Mouse (Mus musculus): ENCODE results near the gene Csnk1g2. TPM values are rescaled to one million over a fixed set of nuclear protein-coding genes. Genes with fewer than 3 reads are reported as not detected.

Csnk1g2 gene
- polyA plus RNA-seq, 1 experiment from 2014 or later: 96.1 TPM

DNA sequence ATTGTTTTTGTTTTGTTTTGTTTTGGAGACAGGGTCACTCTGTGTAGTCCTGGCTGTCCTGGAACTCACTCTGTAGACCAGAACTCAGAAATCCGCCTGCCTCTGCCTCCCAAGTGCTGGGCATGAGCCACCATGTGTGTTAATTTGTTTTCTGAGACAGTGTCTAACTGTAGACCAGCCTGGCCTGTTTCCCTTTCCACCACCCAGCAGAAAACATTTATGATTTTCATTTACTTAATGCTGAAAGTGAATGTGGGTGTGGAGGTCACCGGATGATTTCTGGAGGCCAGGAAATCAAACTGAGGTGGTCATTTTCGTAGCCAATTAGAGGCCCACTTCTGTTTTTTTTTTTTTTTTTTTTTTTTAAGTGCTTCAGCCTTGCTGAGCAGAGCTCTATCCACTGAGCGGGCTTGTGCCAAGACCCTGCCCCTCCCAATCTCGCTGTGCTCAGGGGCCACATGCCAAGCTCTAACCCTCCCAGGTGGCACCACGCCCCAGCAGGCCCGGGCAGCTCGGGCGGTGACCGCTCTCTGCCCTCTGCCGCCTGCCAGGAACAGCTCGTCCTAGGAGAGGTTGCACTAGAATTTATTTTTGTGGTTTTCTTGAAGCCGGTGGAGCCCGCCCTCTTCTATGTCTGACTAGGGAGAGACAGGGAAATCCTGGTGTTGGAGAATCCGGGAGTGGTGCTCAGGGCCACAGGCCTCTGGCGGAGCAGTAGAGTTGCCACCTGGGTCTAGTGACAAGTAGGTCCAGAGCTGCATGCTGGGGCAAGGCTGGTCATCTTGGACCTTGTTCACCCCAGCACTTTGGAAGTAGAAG lies 41.8 kb downstream of the Csnk1g2 start:
- Histone ChIP-seq H3K9me3 (ENCODE audit: control insufficient read depth, low read length) (no peaks in the 10 kb centered on the region), H3K4me1 (replicated peaks; ENCODE audit: control insufficient read depth, insufficient read depth, low read length) (peaks cover 34% of the 10 kb centered on the region), H3K27me3 (replicated peaks; ENCODE audit: control insufficient read depth, insufficient read depth, low read length) (no peaks in the 10 kb centered on the region), H3K27ac (ENCODE audit: low read depth, low read length) (peak overlapping the region; percentile 72), H3K9ac (ENCODE audit: low read depth, low read length) (peak overlapping the region; percentile 48), H3K36me3 (ENCODE audit: control insufficient read depth, insufficient read depth, low read length) (peaks cover 35% of the 10 kb centered on the region), H3K4me2 (peak overlapping the region; percentile 50), H3K4me3 (ENCODE audit: low read depth, low read length) (peak overlapping the region; percentile 12; the same call in 1 of the 2 replicates)
- no peak for DNase-seq (ENCODE audit: low spot score)
- ATAC-seq (replicated peaks; ENCODE audit: low FRiP score): peak; percentile 40
- WGBS: 26% methylated on average over 16 of the region's 16 CpGs

DNA sequence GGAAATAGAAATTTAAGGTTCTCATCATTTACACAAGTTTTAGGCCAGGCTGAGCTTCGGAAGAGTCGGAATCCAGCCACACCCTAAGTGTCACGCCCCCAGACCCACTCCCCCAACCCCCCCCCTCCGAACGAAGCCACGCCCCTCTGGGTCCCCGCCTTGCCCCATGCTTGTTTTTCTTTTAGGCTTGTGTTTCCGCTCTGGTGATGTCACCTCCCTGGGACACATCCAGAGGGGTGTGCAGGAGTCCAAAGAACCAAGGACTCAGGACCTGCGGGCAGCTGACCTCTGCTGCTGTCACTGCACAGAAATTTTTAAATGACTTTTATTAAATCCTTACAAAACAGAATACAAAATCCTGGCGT lies 42.4 kb downstream of the Csnk1g2 start:
- peak overlapping the region; percentile 50 for H3K4me2 ChIP-seq
- H3K27me3 ChIP-seq (replicated peaks; ENCODE audit: control insufficient read depth, insufficient read depth, low read length): no peaks in the 10 kb centered on the region
- peak overlapping the region; percentile 72; the same call in 1 of the 2 replicates for H3K27ac ChIP-seq (ENCODE audit: low read depth, low read length)
- no peak for DNase-seq (ENCODE audit: low spot score)
- peak overlapping the region; percentile 48 for H3K9ac ChIP-seq (ENCODE audit: low read depth, low read length)
- 11% methylated on average over 10 of the region's 10 CpGs for WGBS
- peak overlapping the region; percentile 12; the same call in 1 of the 2 replicates for H3K4me3 ChIP-seq (ENCODE audit: low read depth, low read length)
- no peaks in the 10 kb centered on the region for H3K9me3 ChIP-seq (ENCODE audit: control insufficient read depth, low read length)
- peaks cover 41% of the 10 kb centered on the region for H3K36me3 ChIP-seq (ENCODE audit: control insufficient read depth, insufficient read depth, low read length)
- ATAC-seq (replicated peaks; ENCODE audit: low FRiP score): peak; percentile 21; the same call in 1 of the 2 replicates
- peaks cover 34% of the 10 kb centered on the region for H3K4me1 ChIP-seq (replicated peaks; ENCODE audit: control insufficient read depth, insufficient read depth, low read length)

DNA sequence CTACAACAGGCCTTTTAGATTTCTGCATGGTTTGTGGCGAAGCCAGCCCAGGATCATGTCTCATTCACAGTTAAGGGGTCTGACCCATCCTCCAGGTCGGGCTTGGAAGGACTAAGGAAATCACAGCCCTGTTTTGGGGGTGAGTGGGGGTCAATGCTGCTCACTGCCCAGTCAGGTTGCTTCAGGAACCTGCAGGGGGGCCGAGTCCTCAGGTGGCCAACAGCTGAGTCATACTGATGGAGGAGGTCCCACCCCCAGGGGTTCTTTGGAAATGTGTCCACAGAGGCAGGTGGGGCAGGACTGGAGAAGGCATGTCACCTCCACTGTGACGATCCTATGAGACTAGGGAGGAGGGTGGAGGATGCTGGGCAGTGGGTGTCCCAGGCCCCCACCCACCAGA lies 42.8 kb downstream of the Csnk1g2 start:
- ATAC-seq (replicated peaks; ENCODE audit: low FRiP score) (no peak), DNase-seq (ENCODE audit: low spot score) (no peak)
- Histone ChIP-seq H3K4me1 (replicated peaks; ENCODE audit: control insufficient read depth, insufficient read depth, low read length) (peaks cover 34% of the 10 kb centered on the region), H3K4me3 (ENCODE audit: low read depth, low read length) (no peak overlapping the region), H3K27ac (ENCODE audit: low read depth, low read length) (no peak overlapping the region), H3K9ac (ENCODE audit: low read depth, low read length) (0 out of 2 replicates have a peak overlapping the region, but pooled peaks have one; percentile 3), H3K27me3 (replicated peaks; ENCODE audit: control insufficient read depth, insufficient read depth, low read length) (no peaks in the 10 kb centered on the region), H3K36me3 (ENCODE audit: control insufficient read depth, insufficient read depth, low read length) (peaks cover 42% of the 10 kb centered on the region), H3K4me2 (peak overlapping the region; percentile 50), H3K9me3 (ENCODE audit: control insufficient read depth, low read length) (no peaks in the 10 kb centered on the region)
- WGBS: 64% methylated on average over 4 of the region's 4 CpGs

DNA sequence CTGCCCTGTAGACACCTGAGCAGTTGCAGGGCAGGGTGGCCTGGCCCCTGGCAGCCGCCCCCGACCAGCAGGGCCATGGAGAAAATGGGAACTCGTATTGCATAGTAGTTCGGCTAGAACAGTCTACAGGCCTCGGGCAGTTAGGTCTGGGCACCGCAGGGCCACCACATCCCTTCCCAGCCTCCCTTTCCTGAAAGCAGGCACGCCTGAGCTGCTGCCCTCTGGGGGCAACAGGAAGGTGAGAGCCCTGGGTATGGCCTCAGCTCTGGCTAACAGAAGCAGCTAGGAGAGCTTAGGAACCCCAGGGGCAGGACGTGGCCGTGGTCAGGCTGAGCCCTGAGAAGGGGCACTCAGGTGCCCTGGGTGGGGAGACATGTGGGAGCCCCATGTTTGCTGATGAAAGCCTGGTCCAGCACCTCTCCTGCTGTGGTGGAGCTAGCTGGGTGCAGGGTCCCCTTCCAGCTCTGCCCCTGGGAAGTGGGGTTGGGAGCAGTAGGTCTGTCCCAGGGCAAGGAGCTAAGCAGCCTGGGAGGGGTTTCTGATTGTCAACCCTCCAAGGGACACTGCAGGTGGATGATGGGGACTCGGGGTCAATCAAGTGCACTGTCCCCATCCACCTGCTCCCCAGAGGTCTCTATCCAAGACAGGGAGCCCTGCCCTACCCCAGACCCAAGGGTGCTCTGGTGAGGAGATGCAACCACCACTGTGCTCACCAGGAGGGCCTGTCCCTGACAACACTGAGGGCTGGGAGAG lies 43.5 kb downstream of the Csnk1g2 start:
- Histone ChIP-seq H3K9ac (ENCODE audit: low read depth, low read length) (peak overlapping the region; percentile 1; the same call in 1 of the 2 replicates), H3K36me3 (ENCODE audit: control insufficient read depth, insufficient read depth, low read length) (peaks cover 46% of the 10 kb centered on the region), H3K27ac (ENCODE audit: low read depth, low read length) (no peak overlapping the region), H3K4me3 (ENCODE audit: low read depth, low read length) (no peak overlapping the region), H3K27me3 (replicated peaks; ENCODE audit: control insufficient read depth, insufficient read depth, low read length) (no peaks in the 10 kb centered on the region), H3K9me3 (ENCODE audit: control insufficient read depth, low read length) (no peaks in the 10 kb centered on the region), H3K4me2 (no peak overlapping the region), H3K4me1 (replicated peaks; ENCODE audit: control insufficient read depth, insufficient read depth, low read length) (peaks cover 34% of the 10 kb centered on the region)
- DNase-seq (ENCODE audit: low spot score): no peak
- WGBS: 77% methylated on average over 10 of the region's 10 CpGs
- ATAC-seq (replicated peaks; ENCODE audit: low FRiP score): no peak

DNA sequence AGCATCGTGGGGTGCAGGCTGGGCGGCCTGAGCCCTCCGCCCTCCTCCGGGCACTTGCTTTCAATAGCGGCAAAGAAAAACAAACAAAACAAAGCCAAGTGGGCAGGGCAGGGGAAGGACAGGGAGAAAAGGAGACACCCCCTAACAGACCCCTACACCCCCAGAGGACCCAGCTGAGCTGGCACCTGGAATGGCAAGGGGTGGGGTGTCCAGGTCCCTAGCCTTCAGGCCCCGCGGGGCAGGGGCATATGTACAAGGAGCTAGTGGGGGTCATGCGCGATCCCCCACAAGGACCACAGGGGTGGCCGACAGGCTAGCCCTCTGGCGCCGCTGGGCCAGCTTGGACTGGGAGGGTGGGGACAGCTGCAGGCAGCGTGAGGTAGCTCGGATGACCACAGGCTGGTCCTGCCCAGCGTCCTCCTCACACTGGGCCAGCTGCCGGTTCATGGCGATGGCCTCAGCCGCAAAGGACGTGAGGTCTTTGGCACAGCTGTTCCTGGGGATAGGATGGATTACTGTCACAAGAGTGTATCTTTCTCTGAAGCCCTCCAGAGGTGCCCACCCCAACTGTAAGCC lies 44.3 kb downstream of the Csnk1g2 start:
- no peaks in the 10 kb centered on the region for H3K27me3 ChIP-seq (replicated peaks; ENCODE audit: control insufficient read depth, insufficient read depth, low read length)
- no peak overlapping the region for H3K4me3 ChIP-seq (ENCODE audit: low read depth, low read length)
- H3K4me1 ChIP-seq (replicated peaks; ENCODE audit: control insufficient read depth, insufficient read depth, low read length): peaks cover 34% of the 10 kb centered on the region
- WGBS: 88% methylated on average over 19 of the region's 19 CpGs
- no peak overlapping the region for H3K9ac ChIP-seq (ENCODE audit: low read depth, low read length)
- no peaks in the 10 kb centered on the region for H3K9me3 ChIP-seq (ENCODE audit: control insufficient read depth, low read length)
- peaks cover 52% of the 10 kb centered on the region for H3K36me3 ChIP-seq (ENCODE audit: control insufficient read depth, insufficient read depth, low read length)
- DNase-seq (ENCODE audit: low spot score) (no peak), ATAC-seq (replicated peaks; ENCODE audit: low FRiP score) (no peak)
- no peak overlapping the region for H3K4me2 ChIP-seq
- H3K27ac ChIP-seq (ENCODE audit: low read depth, low read length): no peak overlapping the region

DNA sequence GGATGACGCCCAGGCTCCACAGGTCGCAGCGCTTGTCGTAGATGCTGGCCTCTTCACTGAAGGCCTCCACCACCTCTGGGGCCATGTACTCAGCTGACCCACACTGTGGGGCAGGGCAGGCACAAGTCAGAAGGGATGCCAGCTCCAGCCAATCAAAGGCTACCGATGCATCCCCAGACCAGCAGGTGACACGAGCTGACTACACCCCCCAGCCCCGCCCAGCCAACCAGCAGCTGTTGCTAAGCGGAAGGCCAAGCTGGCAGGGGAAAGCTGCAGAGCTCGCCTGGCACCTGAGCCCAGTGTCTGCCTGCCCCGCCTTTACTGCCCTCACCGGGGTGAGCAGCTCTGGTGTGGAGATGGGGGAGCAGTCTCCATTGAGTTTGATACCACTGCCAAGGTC lies 46.0 kb downstream of the Csnk1g2 start:
- Histone ChIP-seq H3K36me3 (ENCODE audit: control insufficient read depth, insufficient read depth, low read length) (peaks cover 52% of the 10 kb centered on the region), H3K4me1 (replicated peaks; ENCODE audit: control insufficient read depth, insufficient read depth, low read length) (peaks cover 41% of the 10 kb centered on the region), H3K4me3 (ENCODE audit: low read depth, low read length) (no peak overlapping the region), H3K27ac (ENCODE audit: low read depth, low read length) (no peak overlapping the region), H3K27me3 (replicated peaks; ENCODE audit: control insufficient read depth, insufficient read depth, low read length) (no peaks in the 10 kb centered on the region), H3K9ac (ENCODE audit: low read depth, low read length) (no peak overlapping the region), H3K9me3 (ENCODE audit: control insufficient read depth, low read length) (no peaks in the 10 kb centered on the region), H3K4me2 (no peak overlapping the region)
- no peak for ATAC-seq (replicated peaks; ENCODE audit: low FRiP score)
- WGBS: 89% methylated on average over 11 of the region's 11 CpGs
- DNase-seq (ENCODE audit: low spot score): no peak

DNA sequence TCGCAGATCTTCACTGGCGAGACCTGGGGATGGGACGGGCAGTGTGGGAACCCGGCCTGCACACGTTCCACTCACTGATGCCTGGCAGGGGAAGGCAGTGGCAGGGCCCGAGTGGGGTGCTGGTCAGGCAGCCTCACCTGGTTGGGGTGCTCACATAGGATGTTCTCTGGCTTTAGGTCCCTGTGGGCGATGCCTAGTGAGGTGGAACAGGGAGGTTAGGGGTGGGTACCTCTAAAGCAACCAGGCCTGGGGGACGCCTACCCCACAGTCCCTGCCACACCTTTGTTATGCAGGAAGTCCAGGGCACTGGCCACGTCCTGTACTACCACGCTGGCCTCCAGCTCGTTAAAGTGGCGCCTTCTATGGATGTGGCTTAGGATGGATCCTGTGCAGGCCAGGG lies 46.4 kb downstream of the Csnk1g2 start:
- no peak for DNase-seq (ENCODE audit: low spot score)
- no peak for ATAC-seq (replicated peaks; ENCODE audit: low FRiP score)
- H3K4me3 ChIP-seq (ENCODE audit: low read depth, low read length): no peak overlapping the region
- H3K4me1 ChIP-seq (replicated peaks; ENCODE audit: control insufficient read depth, insufficient read depth, low read length): peaks cover 41% of the 10 kb centered on the region
- no peaks in the 10 kb centered on the region for H3K9me3 ChIP-seq (ENCODE audit: control insufficient read depth, low read length)
- WGBS: 88% methylated on average over 12 of the region's 12 CpGs
- no peak overlapping the region for H3K9ac ChIP-seq (ENCODE audit: low read depth, low read length)
- H3K27ac ChIP-seq (ENCODE audit: low read depth, low read length): no peak overlapping the region
- peaks cover 52% of the 10 kb centered on the region for H3K36me3 ChIP-seq (ENCODE audit: control insufficient read depth, insufficient read depth, low read length)
- H3K27me3 ChIP-seq (replicated peaks; ENCODE audit: control insufficient read depth, insufficient read depth, low read length): no peaks in the 10 kb centered on the region
- H3K4me2 ChIP-seq: no peak overlapping the region

DNA sequence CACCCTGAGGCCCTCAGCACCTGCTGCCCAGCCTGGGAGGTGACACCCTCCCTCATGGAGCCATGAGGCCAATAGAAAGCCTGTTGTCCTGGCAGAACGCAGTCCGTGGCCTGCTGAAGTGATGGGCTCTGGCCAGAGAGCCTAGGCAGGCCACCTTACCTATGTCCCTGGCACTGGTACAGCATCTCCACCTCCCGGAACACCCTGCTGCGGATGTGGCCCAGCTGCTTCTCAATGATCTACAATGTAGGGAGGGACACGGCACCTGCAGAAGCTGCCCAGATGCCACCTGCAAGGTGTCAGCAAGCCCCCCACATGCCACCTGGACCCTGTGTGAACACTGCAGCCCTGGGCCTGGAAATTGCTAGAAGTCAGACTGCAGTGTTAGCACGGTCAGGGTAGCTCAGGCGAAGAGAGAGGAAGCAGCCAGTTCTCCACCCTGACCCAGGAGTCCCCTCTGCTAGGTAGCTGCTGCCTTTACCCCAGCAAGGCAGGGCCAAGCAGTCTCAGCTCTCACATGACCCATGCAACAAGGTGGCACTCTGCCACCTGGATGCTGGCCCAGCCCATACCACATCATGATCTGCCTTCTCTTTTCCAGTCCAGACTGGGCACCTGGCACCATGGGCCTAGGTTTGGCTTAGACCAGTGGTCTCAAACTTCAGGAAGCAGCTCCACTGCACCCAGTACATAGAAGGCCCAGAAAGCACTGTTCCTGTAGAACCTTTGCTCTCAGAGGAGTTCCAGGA lies 47.3 kb downstream of the Csnk1g2 start:
- no peak for ATAC-seq (replicated peaks; ENCODE audit: low FRiP score)
- no peaks in the 10 kb centered on the region for H3K9me3 ChIP-seq (ENCODE audit: control insufficient read depth, low read length)
- DNase-seq (ENCODE audit: low spot score): no peak
- H3K4me1 ChIP-seq (replicated peaks; ENCODE audit: control insufficient read depth, insufficient read depth, low read length): peaks cover 41% of the 10 kb centered on the region
- H3K27ac ChIP-seq (ENCODE audit: low read depth, low read length): no peak overlapping the region
- WGBS: 93% methylated on average over 7 of the region's 7 CpGs
- peaks cover 52% of the 10 kb centered on the region for H3K36me3 ChIP-seq (ENCODE audit: control insufficient read depth, insufficient read depth, low read length)
- H3K27me3 ChIP-seq (replicated peaks; ENCODE audit: control insufficient read depth, insufficient read depth, low read length): no peaks in the 10 kb centered on the region
- H3K9ac ChIP-seq (ENCODE audit: low read depth, low read length): no peak overlapping the region
- H3K4me3 ChIP-seq (ENCODE audit: low read depth, low read length): no peak overlapping the region
- H3K4me2 ChIP-seq: no peak overlapping the region

Data from liver, embryonic 11.5 days (tissue).